Mouse (Mus musculus) ES-E14 (cell line): ENCODE results near the gene Foxp1. TPM values are rescaled to one million over a fixed set of nuclear protein-coding genes. Genes with fewer than 3 reads are reported as not detected.

ENCODE experiments used
- DNase-seq: peaks from one replicate; pipeline ENCODE4 v3.0.0-alpha.2; 2013; ENCODE audit warnings: low read depth, low spot score
- H3K27ac ChIP-seq: 2 replicates; pipeline ENCODE4 v1.5.1; 2012; ENCODE audit warnings: low read depth, mild to moderate bottlenecking, low read length, moderate library complexity, mixed read lengths; ENCODE audit not compliant: poor library complexity, insufficient read depth, severe bottlenecking
- H3K36me3 ChIP-seq: 2 replicates; pipeline ENCODE4 v1.6.1; 2012; ENCODE audit warnings: mild to moderate bottlenecking, low read length, moderate library complexity, mixed read lengths; ENCODE audit not compliant: control insufficient read depth, poor library complexity, insufficient read depth, severe bottlenecking
- H3K4me1 ChIP-seq, 2 experiments: fragments of 150-350 bp in 1 of 2; sonication (generic) in 1 of 2; 2 replicates each; pipeline ENCODE4 v1.6.1; 2012; ENCODE audit warnings: low read length in 2 of 2, mild to moderate bottlenecking in 1 of 2, mixed read lengths in 1 of 2; ENCODE audit not compliant: control insufficient read depth in 2 of 2, insufficient read depth in 2 of 2, poor library complexity in 1 of 2
- H3K4me3 ChIP-seq, 2 experiments: fragments of 150-350 bp in 1 of 2; sonication (generic) in 1 of 2; 2 replicates each; pipeline ENCODE4 v1.5.1; 2012; ENCODE audit warnings: low read length in 2 of 2, low read depth in 1 of 2, mild to moderate bottlenecking in 1 of 2, mixed read lengths in 1 of 2; ENCODE audit not compliant: insufficient read depth in 1 of 2, poor library complexity in 1 of 2, severe bottlenecking in 1 of 2
- H3K9ac ChIP-seq: 2 replicates; pipeline ENCODE4 v1.6.1; 2012; ENCODE audit warnings: low read depth, mild to moderate bottlenecking, low read length, mixed read lengths; ENCODE audit not compliant: poor library complexity, insufficient read depth, severe bottlenecking
- H3K9me3 ChIP-seq: fragments of 150-350 bp; sonication (generic); 2 replicates; pipeline ENCODE4 v1.6.1; 2012; ENCODE audit warnings: low read depth, mild to moderate bottlenecking, low read length; ENCODE audit not compliant: control insufficient read depth, insufficient read depth
- CHD2 ChIP-seq: IDR thresholded peaks from 2 replicates; pipeline ENCODE4 v1.6.1; 2014; ENCODE audit warnings: mild to moderate bottlenecking, low read depth, low read length, inconsistent platforms
- HCFC1 ChIP-seq: IDR thresholded peaks from 2 replicates; pipeline ENCODE4 v1.6.1; 2012; ENCODE audit warnings: low read length, inconsistent platforms, borderline replicate concordance; ENCODE audit not compliant: insufficient read depth
- MAFK ChIP-seq: IDR thresholded peaks from 2 replicates; pipeline ENCODE4 v1.6.1; 2014; ENCODE audit warnings: mild to moderate bottlenecking, low read depth, low read length, inconsistent platforms; ENCODE audit not compliant: insufficient read depth
- ZC3H11A ChIP-seq: IDR thresholded peaks from 2 replicates; pipeline ENCODE4 v1.6.1; 2012; ENCODE audit warnings: low read depth, mild to moderate bottlenecking, inconsistent platforms, low read length, borderline replicate concordance
- ZNF384 ChIP-seq: IDR thresholded peaks from 2 replicates; pipeline ENCODE4 v1.6.1; 2012; ENCODE audit warnings: low read depth, low read length, inconsistent platforms
- in situ Hi-C, 2 experiments: fragments of 600-800 bp; cut with MboI; formaldehyde crosslinking; loops; one replicate each; pipeline ENCODE4 v1.15.1; 2025; ENCODE audit warnings: low sequenced_read_pairs in 2 of 2, inconsistent platforms in 1 of 2; ENCODE audit not compliant: unreplicated experiment in 2 of 2
- total RNA-seq: library from RNA; depleted of rRNA; stranded (reverse); fragments of 300-350 nt; gene quantifications from 2 replicates; pipeline ENCODE4 v1.2.3, GENCODE M21; 2012

Foxp1 gene
- total RNA-seq, 1 experiment, result 70.0 TPM

DNA sequence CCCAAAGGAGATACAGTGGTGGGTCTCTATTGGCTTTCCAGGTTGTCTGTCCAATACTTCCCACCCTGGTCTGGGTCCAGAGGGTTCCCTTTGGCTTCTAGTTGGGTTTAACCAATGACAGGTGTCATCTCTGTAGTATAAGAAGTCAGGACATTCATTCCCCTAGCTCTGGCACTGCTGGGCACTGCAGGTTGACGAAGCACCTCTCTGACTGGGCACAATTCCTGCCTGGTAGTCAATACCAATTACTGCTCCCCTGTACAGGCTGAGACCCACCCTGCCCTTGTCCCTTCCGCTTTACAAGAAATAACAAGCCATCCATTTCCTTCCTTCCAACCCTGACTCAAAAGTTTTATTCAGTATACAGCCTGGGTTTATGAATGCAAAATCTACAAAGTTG lies 81.9 kb downstream of the Foxp1 start:
- in situ Hi-C loops, result no loop called here
- Histone ChIP-seq H3K9me3 (no peaks in the 10 kb centered on the region), H3K36me3 (no peaks in the 10 kb centered on the region), H3K4me3 (no peak overlapping the region), H3K9ac (no peak overlapping the region), H3K27ac (no peak overlapping the region), H3K4me1 (peaks cover 0 to 7% of the 10 kb centered on the region in 2 experiments; a peak in 3 of 4 replicates)
- no peak for DNase-seq
- TF ChIP-seq CHD2 (no peak), HCFC1 (no peak), ZC3H11A (no peak), ZNF384 (no peak), MAFK (no peak)

DNA sequence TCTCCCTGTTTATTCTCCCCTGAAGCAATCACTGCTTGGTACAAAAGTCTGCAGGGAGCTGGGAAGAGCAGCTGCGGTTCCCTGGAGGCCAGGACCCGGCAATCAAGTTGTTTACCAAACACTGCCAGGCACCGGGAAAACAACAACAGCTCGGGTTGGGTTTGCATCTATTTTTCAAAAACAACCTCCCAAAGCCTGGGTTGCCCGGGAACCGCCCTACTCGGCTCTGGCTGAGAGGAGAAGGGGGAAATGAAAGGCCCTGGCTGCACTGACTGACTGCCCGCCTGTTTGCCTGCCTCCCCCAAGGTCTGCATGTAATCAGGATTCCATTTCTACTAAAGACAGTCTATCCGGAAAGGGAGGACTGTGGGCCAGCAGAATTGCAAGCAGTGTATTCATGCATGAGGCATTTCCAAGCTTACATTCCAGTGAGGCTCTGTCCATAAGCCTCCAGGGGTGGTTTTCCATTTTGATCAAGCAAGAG lies 82.6 kb downstream of the Foxp1 start:
- Histone ChIP-seq H3K4me1 (peaks cover 0 to 7% of the 10 kb centered on the region in 2 experiments; a peak in 3 of 4 replicates), H3K4me3 (no peak overlapping the region), H3K27ac (no peak overlapping the region), H3K9ac (no peak overlapping the region), H3K9me3 (no peaks in the 10 kb centered on the region), H3K36me3 (no peaks in the 10 kb centered on the region)
- in situ Hi-C loops, result no loop called here
- DNase-seq, result no peak
- TF ChIP-seq CHD2, result no peak
- TF ChIP-seq MAFK, result no peak
- no peak for TF ChIP-seq ZC3H11A
- TF ChIP-seq ZNF384, result no peak
- TF ChIP-seq HCFC1, result no peak

DNA sequence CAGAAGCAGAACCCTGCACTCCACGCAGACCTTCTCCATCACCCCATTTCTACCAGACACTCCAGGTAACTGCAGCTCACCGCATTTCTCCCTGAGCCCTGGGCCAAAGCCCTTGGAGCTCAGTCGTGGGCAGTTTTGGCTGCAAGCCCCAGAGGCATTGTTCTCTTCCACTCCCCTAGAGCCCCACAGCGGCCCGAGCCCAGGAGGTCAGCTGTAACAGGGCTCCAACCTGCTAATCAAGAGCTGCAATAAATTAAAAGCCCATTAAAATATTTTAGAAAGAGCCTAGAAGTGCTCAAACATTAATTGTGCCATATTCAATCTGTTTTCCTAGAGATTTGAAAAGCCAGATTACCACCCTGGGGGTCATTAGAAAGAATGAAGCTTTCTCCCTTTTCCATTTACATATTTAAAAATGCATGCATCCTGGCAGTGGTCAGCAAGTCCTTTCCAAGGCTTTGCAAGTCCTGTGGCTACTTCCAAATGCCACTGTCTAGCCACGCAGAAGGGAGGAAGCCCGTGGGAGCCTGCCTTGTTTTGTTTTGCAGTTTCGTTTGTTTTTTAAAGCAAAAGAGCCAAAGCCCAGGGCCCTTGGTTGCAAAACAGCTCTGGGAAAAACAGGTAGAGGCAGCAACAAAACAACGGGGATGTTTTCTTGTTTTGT lies 83.2 kb downstream of the Foxp1 start:
- no peak for DNase-seq
- Histone ChIP-seq H3K9me3 (no peaks in the 10 kb centered on the region), H3K4me1 (peaks cover 0 to 7% of the 10 kb centered on the region in 2 experiments; a peak in 3 of 4 replicates), H3K27ac (0 out of 2 replicates have a peak overlapping the region, but pooled peaks have one; percentile 35), H3K36me3 (no peaks in the 10 kb centered on the region), H3K4me3 (no peak overlapping the region), H3K9ac (no peak overlapping the region)
- in situ Hi-C loops, result no loop called here
- no peak for TF ChIP-seq MAFK
- TF ChIP-seq CHD2, result no peak
- TF ChIP-seq ZNF384, result no peak
- no peak for TF ChIP-seq HCFC1
- TF ChIP-seq ZC3H11A, result no peak

DNA sequence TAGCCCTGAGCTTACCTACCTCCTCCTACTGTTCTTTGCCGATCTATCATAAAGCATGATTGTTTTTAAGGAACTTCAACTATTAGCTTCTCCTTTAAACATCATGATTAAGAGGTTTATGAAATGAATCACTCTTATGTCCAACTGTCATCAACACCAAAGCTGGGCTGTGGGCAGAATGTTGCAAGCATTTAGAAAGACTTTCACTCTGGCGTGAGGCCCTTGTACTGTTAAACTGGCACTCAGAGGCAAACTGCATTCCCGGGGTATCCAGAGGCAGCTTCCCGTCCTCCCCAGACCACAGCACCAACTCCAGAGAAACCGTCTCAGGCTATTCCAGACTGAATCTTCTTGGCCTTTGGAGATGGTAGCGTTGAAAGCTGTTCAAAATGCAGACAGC lies 86.2 kb downstream of the Foxp1 start:
- in situ Hi-C loops, result no loop called here
- no peaks in the 10 kb centered on the region for H3K9me3 ChIP-seq
- no peak overlapping the region for H3K9ac ChIP-seq
- H3K36me3 ChIP-seq, result no peaks in the 10 kb centered on the region
- no peak for DNase-seq
- no peak overlapping the region for H3K27ac ChIP-seq
- TF ChIP-seq ZNF384, result no peak
- TF ChIP-seq CHD2, result no peak
- no peak for TF ChIP-seq ZC3H11A
- TF ChIP-seq MAFK, result no peak
- no peak for TF ChIP-seq HCFC1
- peaks cover 0 to 7% of the 10 kb centered on the region in 2 experiments; a peak in 3 of 4 replicates for H3K4me1 ChIP-seq
- H3K4me3 ChIP-seq, result no peak overlapping the region

DNA sequence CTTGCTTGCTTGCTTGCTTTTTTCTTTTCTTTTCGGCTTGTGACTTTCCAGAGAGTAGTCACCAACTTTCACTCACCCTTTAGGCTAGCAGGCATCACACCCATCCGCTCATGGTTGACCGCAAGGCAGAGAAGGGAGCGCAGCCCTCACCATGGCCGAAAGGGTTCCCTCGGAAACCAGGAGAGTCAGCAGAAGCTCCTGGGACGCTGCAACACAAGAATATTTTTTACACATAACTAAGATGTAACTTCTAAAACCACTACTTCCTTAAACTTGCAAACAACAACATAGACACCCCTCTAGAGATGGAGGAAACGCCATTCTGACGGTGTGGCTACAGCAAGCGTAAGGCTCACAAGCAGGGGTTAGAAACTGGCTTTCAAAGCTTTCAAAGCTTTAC lies 87.4 kb downstream of the Foxp1 start:
- no peak overlapping the region for H3K4me3 ChIP-seq
- no peak overlapping the region for H3K9ac ChIP-seq
- H3K36me3 ChIP-seq, result no peaks in the 10 kb centered on the region
- TF ChIP-seq CHD2, result no peak
- no peak for TF ChIP-seq ZC3H11A
- no peak for TF ChIP-seq HCFC1
- TF ChIP-seq MAFK, result no peak
- no peak for TF ChIP-seq ZNF384
- in situ Hi-C loops, result no loop called here
- no peak for DNase-seq
- no peak overlapping the region for H3K27ac ChIP-seq
- no peaks in the 10 kb centered on the region for H3K9me3 ChIP-seq
- peaks cover 0 to 7% of the 10 kb centered on the region in 2 experiments; a peak in 3 of 4 replicates for H3K4me1 ChIP-seq
